Mouse (Mus musculus) left cerebral cortex, postnatal 10 days (tissue): ENCODE measurements at regions not wholly inside any gene's neighbourhood (a gene's known extent, or its start where the extent isn't known, plus 50 kb on each side); places are given as distances from the start of the nearest gene placed in this dataset.

Experiments
- DNase-seq, 2 experiments: peaks; one replicate each; pipeline ENCODE4 v3.0.0; 2021 to 2022; ENCODE audit warnings: low spot score in 2 of 2, mixed read lengths in 1 of 2; ENCODE audit errors: extremely low spot score in 1 of 2
- intact Hi-C: fragments of 180-260 bp; cut with DNase I; formaldehyde crosslinking; loops from one replicate; pipeline ENCODE4 v1.15.1; 2025

- no peak for DNase-seq
- intact Hi-C loops, result no loop called here
Observed at GRCm38 (mm10) chr3:143090316-143090715, 208.5 kb upstream of the Pkn2 start.

- no peak for DNase-seq
- intact Hi-C loops, result no loop called here
Observed at GRCm38 (mm10) chr3:143087786-143088185, 206.0 kb upstream of the Pkn2 start.

GRCm38 (mm10) chr3:143078310-143078709, 196.5 kb upstream of the Pkn2 start:
- intact Hi-C loops, result no loop called here

GRCm38 (mm10) chr3:143071839-143072373, 190.1 kb upstream of the Pkn2 start:
- intact Hi-C loops, result no loop called here
- DNase-seq, result no peak

More at GRCm38 (mm10) chr3:143078310-143078709, 196.5 kb upstream of the Pkn2 start:
- DNase-seq, result no peak

- DNase-seq, result no peak
- intact Hi-C loops, result no loop called here
Observed at GRCm38 (mm10) chr3:143054858-143055257, 173.1 kb upstream of the Pkn2 start.

- DNase-seq, result no peak
- intact Hi-C loops, result no loop called here
Observed at GRCm38 (mm10) chr3:143053286-143053993, 171.6 kb upstream of the Pkn2 start.

GRCm38 (mm10) chr3:143040666-143041065, 158.9 kb upstream of the Pkn2 start:
- DNase-seq, result no peak
- intact Hi-C loops, result no loop called here

- intact Hi-C loops, result no loop called here
- no peak for DNase-seq
Observed at GRCm38 (mm10) chr3:143036108-143036507, 154.3 kb upstream of the Pkn2 start.

GRCm38 (mm10) chr3:143034588-143034987, 152.8 kb upstream of the Pkn2 start:
- intact Hi-C loops, result no loop called here
- no peak for DNase-seq

- intact Hi-C loops, result no loop called here
- no peak for DNase-seq
Observed at GRCm38 (mm10) chr3:143022486-143022885, 140.7 kb upstream of the Pkn2 start.

GRCm38 (mm10) chr3:143021159-143021871, 139.5 kb upstream of the Pkn2 start:
- intact Hi-C loops, result no loop called here

GRCm38 (mm10) chr3:143017480-143017879, 135.7 kb upstream of the Pkn2 start:
- intact Hi-C loops, result no loop called here
- no peak for DNase-seq

More at GRCm38 (mm10) chr3:143021159-143021871, 139.5 kb upstream of the Pkn2 start:
- DNase-seq, result no peak

- intact Hi-C loops, result no loop called here
Observed at GRCm38 (mm10) chr3:143016758-143017157, 135.0 kb upstream of the Pkn2 start.

GRCm38 (mm10) chr3:143014421-143014820, 132.6 kb upstream of the Pkn2 start:
- intact Hi-C loops, result no loop called here
- DNase-seq, result no peak

More at GRCm38 (mm10) chr3:143016758-143017157, 135.0 kb upstream of the Pkn2 start:
- no peak for DNase-seq

- DNase-seq, result no peak
- intact Hi-C loops, result no loop called here
Observed at GRCm38 (mm10) chr3:143007047-143007446, 125.2 kb upstream of the Pkn2 start.

GRCm38 (mm10) chr3:143001952-143002351, 120.1 kb upstream of the Pkn2 start:
- no peak for DNase-seq
- intact Hi-C loops, result no loop called here

GRCm38 (mm10) chr3:142995981-142996743, 114.4 kb upstream of the Pkn2 start:
- intact Hi-C loops, result loop anchor here (10.0 kb wide), 2 partner anchors 229 to 1249 kb away; no protein-coding TSS in a partner anchor
- no peak for DNase-seq

GRCm38 (mm10) chr3:142984547-142984946, 102.7 kb upstream of the Pkn2 start:
- DNase-seq, result no peak

GRCm38 (mm10) chr3:142981221-142981620, 99.4 kb upstream of the Pkn2 start:
- no peak for DNase-seq
- intact Hi-C loops, result no loop called here

More at GRCm38 (mm10) chr3:142984547-142984946, 102.7 kb upstream of the Pkn2 start:
- intact Hi-C loops, result no loop called here
